Mouse (Mus musculus) forebrain, embryonic 16.5 days (tissue): ENCODE results near the gene Clic1. TPM values are rescaled to one million over a fixed set of nuclear protein-coding genes. Genes with fewer than 3 reads are reported as not detected.

ENCODE experiments used
- ATAC-seq: fragments of 200-750 bp; cut with Nextera tagmentation; 2 replicates; pipeline ENCODE4 v1.8.0; 2017; ENCODE audit warnings: mild to moderate bottlenecking, moderate library complexity
- H3K27ac ChIP-seq: fragments of 300-500 bp; sonication (generic); 2 replicates; pipeline ENCODE4 v1.5.1; 2014; ENCODE audit warnings: low read length, control low read depth
- H3K27me3 ChIP-seq: fragments of 300-500 bp; sonication (generic); replicated peaks from 2 replicates; pipeline ENCODE4 v1.6.1; 2014; ENCODE audit warnings: low read length; ENCODE audit not compliant: control insufficient read depth, insufficient read depth
- H3K36me3 ChIP-seq: fragments of 300-500 bp; sonication (generic); 2 replicates; pipeline ENCODE4 v1.6.1; 2014; ENCODE audit not compliant: control insufficient read depth, insufficient read depth
- H3K4me1 ChIP-seq: fragments of 300-500 bp; sonication (generic); replicated peaks from 2 replicates; pipeline ENCODE4 v1.6.1; 2014; ENCODE audit warnings: low read length; ENCODE audit not compliant: control insufficient read depth, insufficient read depth
- H3K4me2 ChIP-seq: fragments of 300-500 bp; sonication (generic); 2 replicates; pipeline ENCODE4 v1.6.1; 2014; ENCODE audit warnings: mild to moderate bottlenecking, low read length, control low read depth
- H3K4me3 ChIP-seq: fragments of 300-500 bp; sonication (generic); replicated peaks from 2 replicates; pipeline ENCODE4 v1.5.1; 2014; ENCODE audit warnings: mild to moderate bottlenecking, low read length, control low read depth
- H3K9ac ChIP-seq: fragments of 300-500 bp; sonication (generic); replicated peaks from 2 replicates; pipeline ENCODE4 v1.6.1; 2014; ENCODE audit warnings: low read depth, low read length, control low read depth
- H3K9me3 ChIP-seq: fragments of 300-500 bp; sonication (generic); 2 replicates; pipeline ENCODE4 v1.6.1; 2016; ENCODE audit warnings: low read length; ENCODE audit not compliant: control insufficient read depth
- WGBS: fragments of 180-500 bp; shearing (Covaris S2); extraction: QIAGEN DNeasy Blood & Tissue Kit; methylation state at CpG from one replicate; pipeline ENCODE4 v1.1.7; 2014; 5-methylcytosine and 5-hydroxymethylcytosine counted together
- polyA plus RNA-seq: library from polyadenylated mRNA; unstranded; fragments of >200 nt; fragmentation: Nextera tagmentation; extraction: Ambion mirVana; gene quantifications from 2 replicates; pipeline ENCODE4 v1.2.1, GENCODE M21; 2015

Gene Clic1
- polyA plus RNA-seq, 1 experiment from 2014 or later: 79.3 TPM

- Histone ChIP-seq H3K4me1 (no peaks in the 10 kb centered on the region), H3K9ac (peak overlapping the region; percentile 42; the same call in 1 of the 2 replicates), H3K27ac (no peak overlapping the region), H3K4me3 (no peak overlapping the region), H3K36me3 (peaks cover 18% of the 10 kb centered on the region), H3K4me2 (0 out of 2 replicates have a peak overlapping the region, but pooled peaks have one; percentile 3), H3K9me3 (no peaks in the 10 kb centered on the region), H3K27me3 (no peaks in the 10 kb centered on the region)
- WGBS: 21% methylated on average over 13 of the region's 13 CpGs
- ATAC-seq: 0 out of 2 replicates have a peak, but pooled peaks have one; percentile 31
Measured at GRCm38 (mm10) chr17:35105740-35106389, 56.1 kb downstream of the Clic1 start.

DNA sequence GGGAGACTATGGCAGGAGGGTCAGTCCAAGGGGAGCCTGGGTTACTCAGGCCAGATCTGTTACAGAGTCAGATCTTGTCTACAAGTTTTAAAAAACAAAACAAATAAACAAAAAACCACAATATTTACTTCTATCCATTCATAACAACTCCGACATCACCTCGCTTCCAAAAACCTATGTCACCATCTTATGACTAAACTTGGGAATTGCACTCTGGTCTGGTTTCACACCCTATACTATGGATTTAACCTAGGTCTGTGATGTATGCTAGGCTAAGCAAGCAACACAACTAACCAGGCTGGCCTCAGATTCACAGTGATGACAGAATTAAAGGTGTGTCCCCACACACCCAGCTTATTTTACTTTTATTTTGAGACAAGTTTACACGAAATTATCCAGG lies 56.8 kb downstream of the Clic1 start:
- no peak for ATAC-seq
- Histone ChIP-seq H3K27ac (no peak overlapping the region), H3K9ac (no peak overlapping the region), H3K4me1 (no peaks in the 10 kb centered on the region), H3K9me3 (no peaks in the 10 kb centered on the region), H3K4me2 (no peak overlapping the region), H3K27me3 (no peaks in the 10 kb centered on the region), H3K36me3 (peaks cover 14% of the 10 kb centered on the region), H3K4me3 (no peak overlapping the region)
- 69% methylated on average over 3 of the region's 3 CpGs for WGBS

GRCm38 (mm10) chr17:35108097-35108496 lies 58.3 kb downstream of the Clic1 start, which contains the start of gene Ly6g5c:
TSS of gene Ly6g5c (plus strand) at chr17:35108279.
- H3K9ac ChIP-seq: no peak within 1 kb of the TSS
- H3K4me1 ChIP-seq: no peaks in the 10 kb centered on the region

More at GRCm38 (mm10) chr17:35108097-35108496, 58.3 kb downstream of the Clic1 start, which contains the start of gene Ly6g5c:
- 83% methylated on average over 6 of the region's 6 CpGs for WGBS
- Histone ChIP-seq H3K27ac (no peak within 1 kb of the TSS), H3K4me2 (no peak within 1 kb of the TSS), H3K36me3 (peaks cover 3% of the 10 kb centered on the region; the same call in 1 of the 2 replicates), H3K4me3 (no peak within 1 kb of the TSS), H3K9me3 (no peaks in the 10 kb centered on the region), H3K27me3 (no peaks in the 10 kb centered on the region)
- no peak for ATAC-seq

Other genes starting within 250 kb of the Clic1 start
- not detected in 2 replicates for gene Cyp21a1, start 245.4 kb upstream of the Clic1 start, polyA plus RNA-seq
- 33.4 and 50.4 TPM in 2 replicates for gene Stk19, start 213.0 kb upstream of the Clic1 start, polyA plus RNA-seq
- gene Dxo, start 212.9 kb upstream of the Clic1 start, polyA plus RNA-seq: 64.8 and 75.6 TPM in 2 replicates
- 65.6 and 67.5 TPM in 2 replicates for gene Skiv2l, start 199.8 kb upstream of the Clic1 start, polyA plus RNA-seq
- gene Nelfe, start 199.6 kb upstream of the Clic1 start, polyA plus RNA-seq: 87.5 and 97.7 TPM in 2 replicates
- 1.1 and 1.3 TPM in 2 replicates for gene Cfb, start 187.4 kb upstream of the Clic1 start, polyA plus RNA-seq
- 7.1 and 8.0 TPM in 2 replicates for gene Zbtb12, start 170.5 kb upstream of the Clic1 start, polyA plus RNA-seq
- 0.29 TPM in 1 of 2 replicates, not detected in the other for gene Gm20547, start 167.9 kb upstream of the Clic1 start, polyA plus RNA-seq
- gene C2, start 151.7 kb upstream of the Clic1 start, polyA plus RNA-seq: 1.6 and 1.7 TPM in 2 replicates
- 107 and 121 TPM in 2 replicates for gene Ehmt2, start 151.5 kb upstream of the Clic1 start, polyA plus RNA-seq
- gene Slc44a4, start 135.5 kb upstream of the Clic1 start, polyA plus RNA-seq: 0.09 TPM in 1 of 2 replicates, not detected in the other
- 31.8 and 36.8 TPM in 2 replicates for gene Neu1, start 118.7 kb upstream of the Clic1 start, polyA plus RNA-seq
- 0.14 TPM in 1 of 2 replicates, not detected in the other for gene Hspa1b, start 90.7 kb upstream of the Clic1 start, polyA plus RNA-seq
- not detected in 2 replicates for gene Gm20481, start 80.1 kb upstream of the Clic1 start, polyA plus RNA-seq
- gene Hspa1a, start 77.8 kb upstream of the Clic1 start, polyA plus RNA-seq: 3.3 and 5.2 TPM in 2 replicates
- 1.5 and 1.7 TPM in 2 replicates for gene Hspa1l, start 77.3 kb upstream of the Clic1 start, polyA plus RNA-seq
- gene Lsm2, start 68.1 kb upstream of the Clic1 start, polyA plus RNA-seq: 119 and 121 TPM in 2 replicates
- gene Vars, start 49.0 kb upstream of the Clic1 start, polyA plus RNA-seq: 81.7 and 85.2 TPM in 2 replicates
- 0.12 and 0.14 TPM in 2 replicates for gene Vwa7, start 33.4 kb upstream of the Clic1 start, polyA plus RNA-seq
- gene Sapcd1, start 21.9 kb upstream of the Clic1 start, polyA plus RNA-seq: 2.2 and 2.7 TPM in 2 replicates
- 3.1 and 3.4 TPM in 2 replicates for gene Msh5, start 3.2 kb upstream of the Clic1 start, polyA plus RNA-seq
- 484 and 489 TPM in 2 replicates for gene Ddah2, start 9.1 kb downstream of the Clic1 start, polyA plus RNA-seq
- gene Ly6g6c, start 15.4 kb downstream of the Clic1 start, polyA plus RNA-seq: not detected in 2 replicates
- gene Mpig6b, start 16.2 kb downstream of the Clic1 start, polyA plus RNA-seq: 0.24 TPM in 1 of 2 replicates, not detected in the other
- 11.8 and 12.3 TPM in 2 replicates for gene Ly6g6e, start 26.9 kb downstream of the Clic1 start, polyA plus RNA-seq
- gene Ly6g6d, start 28.1 kb downstream of the Clic1 start, polyA plus RNA-seq: 1.2 and 1.6 TPM in 2 replicates
- gene Ly6g6f, start 35.6 kb downstream of the Clic1 start, polyA plus RNA-seq: not detected in 2 replicates
- 93.1 and 109 TPM in 2 replicates for gene Abhd16a, start 39.3 kb downstream of the Clic1 start, polyA plus RNA-seq
- not detected in 2 replicates for gene Ly6g5c, start 58.3 kb downstream of the Clic1 start, polyA plus RNA-seq
- 0.62 and 1.3 TPM in 2 replicates for gene Ly6g5b, start 65.5 kb downstream of the Clic1 start, polyA plus RNA-seq
- gene Gpank1, start 71.5 kb downstream of the Clic1 start, polyA plus RNA-seq: 29.6 and 29.8 TPM in 2 replicates
- gene Csnk2b, start 72.1 kb downstream of the Clic1 start, polyA plus RNA-seq: 308 and 320 TPM in 2 replicates
- 6.1 and 8.6 TPM in 2 replicates for gene D17H6S53E, start 76.4 kb downstream of the Clic1 start, polyA plus RNA-seq
- gene Apom, start 82.1 kb downstream of the Clic1 start, polyA plus RNA-seq: 0.56 TPM in 1 of 2 replicates, not detected in the other
- gene Bag6, start 85.2 kb downstream of the Clic1 start, polyA plus RNA-seq: 85.4 and 86.7 TPM in 2 replicates
- gene Prrc2a, start 114.9 kb downstream of the Clic1 start, polyA plus RNA-seq: 156 and 195 TPM in 2 replicates
- gene Aif1, start 126.1 kb downstream of the Clic1 start, polyA plus RNA-seq: 5.9 and 8.0 TPM in 2 replicates
- 4.5 and 4.9 TPM in 2 replicates for gene Lst1, start 138.5 kb downstream of the Clic1 start, polyA plus RNA-seq
- 0.24 TPM in 1 of 2 replicates, not detected in the other for gene Ltb, start 144.5 kb downstream of the Clic1 start, polyA plus RNA-seq
- gene Tnf, start 152.0 kb downstream of the Clic1 start, polyA plus RNA-seq: not detected in 2 replicates
- gene Lta, start 155.4 kb downstream of the Clic1 start, polyA plus RNA-seq: 0.24 and 0.35 TPM in 2 replicates
- 0.62 TPM in 1 of 2 replicates, not detected in the other for gene Gm16181, start 170.9 kb downstream of the Clic1 start, polyA plus RNA-seq
- gene Atp6v1g2, start 183.7 kb downstream of the Clic1 start, polyA plus RNA-seq: 46.2 and 64.8 TPM in 2 replicates
- 9.5 and 10.7 TPM in 2 replicates for gene Nfkbil1, start 185.8 kb downstream of the Clic1 start, polyA plus RNA-seq
- gene Ddx39b, start 191.8 kb downstream of the Clic1 start, polyA plus RNA-seq: 466 and 471 TPM in 2 replicates
- gene H2-D1, start 212.8 kb downstream of the Clic1 start, polyA plus RNA-seq: 48.1 and 65.7 TPM in 2 replicates